Mouse (Mus musculus): ENCODE measurements around the gene Teddm3. TPM values are rescaled to one million over a fixed set of nuclear protein-coding genes. Genes with fewer than 3 reads are reported as not detected.

Gene Teddm3
- 0.27 and 0.89 TPM in 2 replicates for polyA plus RNA-seq (2015; fragmentation: Nextera tagmentation; extraction: Ambion mirVana)

DNA sequence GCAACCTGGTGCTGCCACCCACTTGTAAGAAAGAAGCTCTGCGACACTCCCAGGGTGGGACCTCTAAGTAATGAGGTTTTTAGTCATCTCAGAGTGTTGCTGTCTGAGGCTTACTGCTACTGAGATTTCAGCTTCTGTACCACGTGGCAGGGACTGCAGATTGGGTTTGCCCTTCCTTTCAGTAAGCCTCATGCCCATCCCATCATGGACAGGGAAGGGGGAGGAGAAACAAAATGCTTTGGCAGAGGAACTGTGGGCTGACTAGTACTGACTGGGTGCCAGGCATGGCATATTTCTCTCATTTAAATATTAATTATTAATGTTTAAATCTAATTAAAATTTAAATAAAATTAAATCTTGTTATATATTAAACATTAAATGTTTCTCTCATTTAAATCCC lies at the start of gene Teddm3:
Teddm3 (minus strand) TSS at position 101 of the 400 bp plus-strand sequence.

Other genes with a start within 250 kb of the Teddm3 start
- gene Ephb3, start 50.8 kb upstream of the Teddm3 start, polyA plus RNA-seq (2015; fragmentation: Nextera tagmentation; extraction: Ambion mirVana): 12.2 and 12.7 TPM in 2 replicates